Mouse (Mus musculus): ENCODE measurements around the gene Chst3.

DNA sequence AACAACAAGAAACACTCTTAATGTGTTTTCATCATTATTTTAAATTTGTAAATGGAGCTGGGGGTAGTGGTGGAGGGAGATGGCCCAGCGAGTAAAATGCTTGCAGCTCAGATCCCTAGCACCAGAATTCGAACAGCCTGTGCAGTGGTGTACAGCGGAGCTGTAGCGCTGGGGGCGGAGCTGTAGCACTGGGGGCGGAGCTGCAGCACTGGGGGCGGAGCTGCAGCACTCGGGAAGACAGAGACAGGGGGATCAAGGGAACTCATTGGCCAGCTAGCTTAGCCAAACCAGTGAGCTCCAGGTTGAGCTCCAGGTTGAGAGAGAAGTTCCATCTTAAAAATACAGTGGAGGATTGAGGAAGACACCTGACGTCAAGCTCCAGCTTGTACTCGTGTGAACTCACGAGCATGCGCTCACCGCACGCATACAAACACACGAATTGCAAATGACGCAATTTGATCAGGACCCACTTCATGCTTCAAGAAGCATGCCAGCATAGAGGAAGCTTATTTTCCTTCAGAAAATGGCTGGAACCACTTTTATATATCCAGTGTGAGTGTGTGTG lies 38.3 kb upstream of the Chst3 start:
- no peak for TF ChIP-seq POLR2A (IDR thresholded peaks at IDR 0.05; ENCODE audit: low read depth, low read length)
- no peak for TF ChIP-seq CTCF (IDR thresholded peaks at IDR 0.05; ENCODE audit: extremely low read depth, insufficient read depth, insufficient read length, insufficient replicate concordance)
